Mouse (Mus musculus) embryo, embryonic 9.5 days (tissue): ENCODE data around the gene Rrm1.
"Not testable (repeated sequence)": the region's sequence is repeated elsewhere in the genome, so short reads cannot be mapped to it uniquely, and the experiment has no call there.

Experiments
- DNase-seq: peaks from one replicate; pipeline ENCODE4 v3.0.0-alpha.2; 2017; ENCODE audit errors: extremely low spot score

Rrm1 gene

DNA sequence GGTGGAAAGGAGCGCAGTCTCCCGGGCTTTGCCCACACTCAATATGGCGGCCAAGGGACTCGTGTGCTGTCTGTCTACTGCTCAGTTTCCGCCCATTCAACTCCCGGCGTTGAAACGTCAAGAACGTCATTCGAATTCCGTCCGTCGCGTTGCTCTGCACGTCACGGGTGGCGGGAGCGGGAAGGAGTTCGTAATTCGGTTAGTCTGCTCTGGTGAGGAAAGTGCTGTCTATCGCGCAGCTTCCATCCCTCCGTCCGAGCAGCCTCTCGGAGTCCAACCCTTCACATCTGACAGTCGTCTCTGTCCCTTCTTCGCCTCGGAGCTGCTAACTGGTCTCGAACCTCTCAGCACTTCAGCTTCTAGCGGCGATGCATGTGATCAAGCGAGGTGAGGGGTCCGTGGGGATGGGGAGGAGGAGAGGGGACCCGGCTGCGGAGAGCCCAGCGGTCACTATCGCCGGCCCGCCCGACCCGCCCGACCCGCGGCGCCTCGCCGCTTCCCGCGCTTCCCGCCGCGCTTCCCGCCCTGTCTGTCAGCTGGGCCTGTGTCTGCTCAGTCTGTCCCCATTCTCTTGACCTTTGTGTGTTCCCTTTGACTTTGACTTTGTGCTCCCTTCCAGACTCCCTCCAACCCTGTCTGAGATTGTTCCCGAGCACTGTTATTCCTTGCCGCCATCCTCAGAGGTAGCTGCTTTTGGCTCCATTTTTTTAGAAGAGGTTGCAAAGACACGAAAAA, at the start of gene Rrm1:
Gene Rrm1 (plus strand): TSS at position 39 of the 735 bp plus-strand sequence.
- DNase-seq: peak; percentile 97

DNA sequence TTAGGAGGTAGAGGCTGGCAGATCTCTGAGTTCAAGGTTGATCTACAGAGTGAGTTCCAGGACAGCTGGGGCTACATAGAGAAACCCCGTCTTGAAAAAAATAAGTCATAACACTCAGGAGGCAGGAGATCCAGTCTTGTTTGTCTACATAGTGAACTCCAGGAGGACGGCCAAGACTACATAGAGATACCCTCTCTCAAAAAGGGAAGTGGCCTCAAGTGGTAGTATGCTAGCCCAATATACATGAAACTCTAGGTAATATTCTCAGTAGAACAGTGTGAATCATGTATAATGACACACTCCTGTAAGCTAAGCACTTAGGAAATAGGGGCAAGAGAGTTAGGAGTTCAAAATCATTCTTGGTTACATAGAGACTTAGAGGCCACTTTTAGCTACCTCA, 47.6 kb upstream of the Rrm1 start:
- no peak for DNase-seq

DNA sequence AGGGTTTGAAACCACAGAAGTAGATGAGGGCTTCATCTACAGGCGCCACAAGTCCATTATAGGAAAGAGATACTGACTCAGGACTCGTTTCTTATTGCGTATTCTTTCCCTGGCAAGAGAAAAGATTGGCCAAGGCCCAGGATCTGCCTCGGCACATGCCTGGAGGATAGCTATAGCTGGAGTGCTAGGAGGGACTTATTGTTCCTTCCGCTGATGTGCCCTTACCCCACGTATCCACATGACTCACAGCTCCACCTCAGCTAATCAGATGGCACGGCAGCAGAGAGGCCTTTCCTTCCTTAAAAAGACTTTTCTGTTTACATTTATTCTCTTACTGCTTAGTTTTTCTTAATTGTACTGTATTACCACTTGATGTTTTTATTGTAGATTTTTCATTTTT, 45.6 kb upstream of the Rrm1 start:
- no peak for DNase-seq

DNA sequence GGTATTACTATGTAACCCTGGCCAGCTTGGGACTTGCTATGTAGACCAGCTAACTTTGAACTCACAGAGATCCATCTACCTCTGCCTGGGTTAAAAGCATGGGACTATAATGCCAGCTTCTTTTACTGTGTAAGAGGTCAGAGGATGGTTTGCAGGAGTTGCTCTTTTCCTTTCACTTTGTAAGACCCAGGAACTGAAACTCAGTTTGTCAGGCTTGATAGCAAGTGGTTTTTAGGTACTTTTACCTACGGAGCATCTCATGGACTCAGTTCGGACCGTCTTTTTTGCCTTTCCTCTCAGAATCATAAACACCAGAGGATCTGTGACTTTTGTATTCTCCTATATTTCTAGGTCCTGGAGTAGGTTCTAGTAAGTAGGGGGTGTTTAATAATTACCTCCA, 45.2 kb upstream of the Rrm1 start:
- no peak for DNase-seq

DNA sequence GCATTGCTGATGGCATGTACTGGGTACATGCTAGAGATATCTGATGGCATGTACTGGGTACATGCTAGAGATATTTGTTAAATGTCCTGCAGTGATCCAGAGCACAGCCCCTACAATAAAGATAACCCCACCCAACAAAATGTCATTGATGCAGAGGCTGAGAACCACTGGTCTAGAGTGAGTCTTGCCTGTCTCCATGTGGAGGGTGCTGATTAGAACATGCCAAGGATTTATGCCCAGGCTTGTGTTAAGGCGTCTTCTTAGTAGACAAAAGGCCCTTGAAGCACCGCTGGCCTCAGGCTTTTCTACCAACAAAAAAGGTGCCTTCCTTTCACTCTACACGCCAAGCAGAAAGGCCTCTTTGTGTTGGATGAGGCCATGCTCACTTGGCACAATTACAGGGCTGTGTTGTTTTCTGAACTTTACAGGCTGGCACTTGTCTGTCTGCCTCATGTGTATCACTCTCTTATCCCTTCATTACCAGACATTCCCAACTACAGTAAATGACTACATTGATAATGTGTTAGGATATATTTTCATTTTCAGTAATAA, 42.2 kb upstream of the Rrm1 start:
- DNase-seq: no peak

DNA sequence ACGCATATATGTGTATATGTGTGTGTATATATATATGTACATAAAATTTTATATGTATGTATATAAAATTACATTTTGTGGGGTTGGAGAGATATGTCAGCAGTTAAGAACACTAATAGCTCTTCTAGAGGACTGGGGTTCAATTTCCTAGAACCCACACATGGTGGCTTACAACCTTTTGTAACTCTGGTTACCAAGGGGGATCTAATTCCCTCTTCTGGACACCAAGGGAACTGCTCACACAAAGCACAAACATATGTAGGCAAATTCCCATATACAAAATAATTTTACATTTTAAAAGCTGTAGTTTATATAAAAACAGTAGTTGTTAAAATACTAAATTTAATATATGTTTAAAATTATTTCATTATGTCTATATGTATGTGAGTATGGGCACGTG, 37.4 kb upstream of the Rrm1 start:
- DNase-seq: no peak

DNA sequence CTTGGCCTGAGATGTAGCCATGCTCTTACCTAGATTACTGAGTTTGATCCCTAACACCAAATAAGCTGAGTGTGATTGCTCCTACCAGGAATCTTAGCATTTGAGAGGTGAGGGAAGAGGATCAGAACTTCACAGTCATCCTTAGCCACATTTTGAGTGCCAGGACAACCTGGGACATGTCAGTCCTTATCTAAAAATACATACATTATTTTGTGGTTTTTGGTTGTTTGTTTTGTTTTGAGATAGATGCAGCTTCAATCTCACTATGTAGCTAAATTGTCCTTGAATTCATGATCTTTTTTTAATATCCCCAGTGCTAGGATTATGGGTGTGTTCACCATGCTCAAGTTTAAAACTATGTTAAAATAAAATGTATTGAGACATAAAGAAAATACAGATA, 34.1 kb upstream of the Rrm1 start:
- no peak for DNase-seq

DNA sequence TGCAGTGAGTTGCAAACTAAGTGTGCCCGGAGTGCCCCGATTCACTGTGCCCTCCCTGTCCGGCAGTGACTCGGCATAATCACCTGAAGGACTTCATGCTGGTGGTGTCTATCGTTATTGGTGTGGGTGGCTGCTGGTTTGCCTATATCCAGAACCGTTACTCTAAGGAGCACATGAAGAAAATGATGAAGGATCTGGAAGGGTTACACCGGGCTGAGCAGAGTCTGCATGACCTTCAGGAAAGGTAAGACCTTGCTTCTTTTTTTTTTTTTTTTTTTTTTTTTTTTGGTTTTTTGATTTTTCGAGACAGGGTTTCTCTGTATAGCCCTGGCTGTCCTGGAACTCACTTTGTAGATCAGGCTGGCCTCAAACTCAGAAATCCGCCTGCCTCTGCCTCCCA, 26.2 kb upstream of the Rrm1 start:
- DNase-seq: not testable (repeated sequence)

DNA sequence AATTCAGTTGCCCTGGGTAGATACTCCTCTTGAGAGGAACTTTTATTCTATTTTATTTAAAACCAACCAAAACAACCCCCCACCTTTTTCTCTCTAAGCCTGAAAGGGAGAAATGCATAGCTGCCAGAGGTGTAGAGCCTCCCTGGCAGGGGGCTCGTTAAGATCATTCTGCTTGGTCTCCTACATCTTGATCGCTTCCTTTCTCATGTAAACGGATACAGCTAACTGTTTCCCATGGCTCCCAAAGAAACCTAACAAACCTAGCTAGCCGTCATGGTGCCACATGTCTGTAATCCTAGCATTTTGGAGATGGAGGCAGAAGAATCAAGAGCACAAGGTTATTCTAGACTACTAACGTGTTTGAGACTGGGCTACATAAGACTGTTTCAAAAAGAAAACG, 25.7 kb upstream of the Rrm1 start:
- no peak for DNase-seq

DNA sequence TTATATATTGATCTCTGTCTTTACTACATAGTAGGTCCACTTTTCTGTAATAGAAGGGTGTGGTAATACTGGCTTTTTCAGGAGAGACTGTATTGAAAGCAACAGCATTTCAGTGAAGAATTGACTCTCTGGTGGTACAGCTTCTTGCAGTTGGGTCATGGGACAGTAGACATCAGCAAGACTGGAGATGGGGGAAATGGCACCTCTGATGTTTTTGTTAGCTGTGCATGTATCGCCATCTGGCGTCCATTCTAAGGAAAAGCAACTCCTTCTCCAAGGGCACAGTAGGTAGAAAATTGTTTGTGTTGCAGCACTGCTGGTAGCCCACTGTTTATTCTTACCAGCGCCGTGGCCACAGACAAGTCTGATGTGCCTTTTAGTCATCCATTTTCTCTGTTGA, 24.1 kb upstream of the Rrm1 start:
- peak; percentile 58 for DNase-seq

DNA sequence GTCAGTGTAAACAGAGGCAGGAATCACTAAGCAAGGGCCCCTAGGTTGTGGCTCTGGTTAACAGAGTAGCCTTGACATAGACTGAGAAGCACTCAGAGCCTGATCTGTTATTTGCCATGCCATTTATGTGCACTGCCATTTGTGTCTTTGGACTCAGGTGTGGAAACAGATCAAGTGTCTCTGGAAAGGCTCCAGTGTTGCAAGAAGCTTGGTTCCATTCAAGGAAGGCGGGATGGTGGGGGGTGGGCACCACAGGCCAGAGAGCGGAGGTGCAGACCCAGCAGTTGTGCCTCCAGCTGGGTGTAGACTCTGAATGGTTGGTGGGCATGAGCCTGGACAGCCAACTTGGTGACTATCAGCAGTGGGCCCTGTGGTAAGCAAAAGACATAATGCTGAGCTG, 19.5 kb upstream of the Rrm1 start:
- DNase-seq: no peak

DNA sequence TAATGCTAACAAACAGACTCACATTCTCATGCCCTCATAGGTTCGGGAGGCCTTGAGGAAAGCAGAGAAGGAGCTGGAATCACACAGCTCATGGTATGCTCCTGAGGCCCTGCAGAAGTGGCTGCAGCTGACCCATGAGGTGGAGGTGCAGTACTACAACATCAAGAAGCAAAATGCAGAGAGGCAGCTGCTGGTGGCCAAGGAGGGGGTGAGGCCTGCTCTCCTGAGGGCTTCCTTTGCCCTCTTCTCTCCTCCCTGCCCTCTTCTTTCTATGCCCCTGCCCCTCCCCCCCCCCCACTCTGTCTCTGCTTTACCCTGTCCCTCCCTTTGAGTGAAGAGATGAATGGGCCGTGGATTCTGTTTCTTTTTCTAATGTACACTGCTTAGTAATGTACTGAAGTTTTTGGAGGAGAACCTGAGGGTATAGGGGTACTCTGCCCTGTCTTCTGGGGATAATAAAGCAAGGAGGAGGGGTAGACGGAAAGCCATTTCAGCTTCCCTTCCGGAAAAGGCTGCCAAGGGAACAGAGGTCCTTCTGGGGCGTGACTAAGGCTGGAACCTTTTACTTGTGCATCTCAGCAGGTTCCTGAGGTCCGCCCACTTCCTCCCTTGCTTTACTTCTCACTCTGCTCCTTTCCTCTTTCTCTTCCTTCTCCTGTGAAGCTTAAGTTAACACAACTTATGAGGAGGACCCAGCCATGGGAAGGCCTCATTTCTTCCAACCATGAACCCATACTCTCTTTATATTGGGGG, 15.4 kb upstream of the Rrm1 start:
- no peak for DNase-seq

DNA sequence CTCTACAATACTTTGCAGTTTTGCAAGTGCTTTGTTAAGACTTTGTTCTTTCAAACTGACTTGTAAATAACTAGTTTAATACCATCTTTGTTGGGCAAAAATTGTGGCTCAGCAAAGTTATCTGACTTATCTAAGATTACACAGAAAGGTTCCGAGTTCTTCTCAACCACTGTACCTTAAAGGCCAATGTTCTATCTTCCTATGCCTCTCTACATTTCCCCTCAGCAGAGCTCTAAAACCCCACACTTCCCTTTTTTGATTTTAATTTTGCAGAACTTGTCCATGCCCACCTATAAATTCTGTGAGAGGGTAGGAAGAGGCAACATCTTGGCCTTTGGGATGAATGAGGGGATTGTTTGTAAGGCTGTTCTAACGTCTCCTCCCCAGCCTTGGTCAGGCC, 7.2 kb upstream of the Rrm1 start:
- DNase-seq: no peak

DNA sequence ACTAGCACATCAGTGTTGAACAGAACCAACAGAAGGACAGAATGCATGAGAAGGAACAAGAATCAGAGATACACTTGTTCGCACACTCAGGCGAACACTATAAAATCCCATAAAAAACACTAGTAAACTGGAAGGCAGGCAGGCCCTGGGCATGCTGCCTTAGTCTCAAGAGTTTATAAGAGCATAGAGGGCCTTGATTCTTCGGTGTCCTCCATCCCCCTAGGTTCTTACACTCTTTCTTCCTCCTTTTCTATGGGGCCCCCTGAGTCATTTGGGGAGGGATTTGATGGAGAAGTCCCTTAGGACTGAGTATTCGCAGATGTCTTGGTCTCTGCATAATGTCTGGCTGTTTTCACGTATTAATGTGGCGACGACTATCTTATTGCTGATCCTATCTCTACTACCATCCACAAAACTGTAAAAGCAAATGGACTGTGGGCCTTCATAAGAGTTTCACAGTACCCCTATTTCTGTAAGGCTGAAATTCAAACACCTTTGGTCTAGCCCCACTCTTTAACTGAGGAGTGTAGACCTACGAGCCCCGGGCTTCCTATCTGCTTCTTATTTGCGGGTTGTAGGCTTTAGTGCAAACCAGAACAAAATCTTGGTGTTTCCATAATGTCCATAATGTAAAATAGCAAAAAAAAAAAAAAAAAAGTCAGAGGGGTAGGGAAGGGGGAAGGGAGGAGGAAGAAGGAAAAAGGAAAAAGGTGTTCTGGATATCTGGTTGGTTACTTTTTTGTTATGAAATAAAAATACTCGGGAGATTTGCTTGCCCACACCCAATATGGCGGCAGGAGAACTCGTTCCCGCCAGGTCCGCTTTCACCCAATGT, 456 bp upstream of the Rrm1 start:
- DNase-seq: no peak

DNA sequence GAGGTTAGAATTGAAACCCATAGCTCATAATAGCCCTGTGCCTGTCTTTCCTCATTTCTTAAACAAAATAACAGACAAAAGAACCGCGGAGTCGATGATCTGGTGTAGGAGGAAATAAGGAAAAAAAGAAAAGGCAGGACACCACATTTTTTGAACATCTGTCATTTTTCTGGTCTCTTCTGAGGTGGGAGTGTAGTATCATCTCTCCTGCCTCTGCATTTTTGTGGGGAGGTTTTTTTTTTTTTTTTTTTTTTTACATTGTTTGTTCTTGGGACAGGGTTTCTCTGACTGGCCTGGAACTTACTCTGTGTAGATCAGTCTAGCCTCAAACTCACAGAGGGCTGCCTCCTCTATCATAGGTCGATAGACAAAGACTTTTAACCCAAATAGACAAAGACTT, 937 bp downstream of the Rrm1 start:
- no peak for DNase-seq

DNA sequence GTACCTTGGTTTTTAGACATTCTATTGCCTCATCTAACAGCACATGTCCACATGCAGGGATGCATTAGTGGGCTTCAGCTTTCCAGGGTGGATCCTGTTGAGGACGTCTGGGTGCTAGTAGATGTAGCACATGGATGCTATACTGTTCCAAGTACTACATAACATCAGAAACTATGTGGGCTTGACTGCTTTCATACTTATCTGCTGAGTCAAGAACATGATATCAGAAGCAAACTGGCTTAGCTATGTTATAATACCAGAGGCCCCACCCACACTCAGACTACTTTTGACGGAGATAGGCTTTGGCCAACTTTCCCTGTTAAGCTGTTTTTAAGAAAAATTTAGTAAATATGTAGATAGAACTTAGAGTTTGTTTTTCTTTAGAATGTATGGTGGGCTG, 2.8 kb downstream of the Rrm1 start:
- DNase-seq: no peak

DNA sequence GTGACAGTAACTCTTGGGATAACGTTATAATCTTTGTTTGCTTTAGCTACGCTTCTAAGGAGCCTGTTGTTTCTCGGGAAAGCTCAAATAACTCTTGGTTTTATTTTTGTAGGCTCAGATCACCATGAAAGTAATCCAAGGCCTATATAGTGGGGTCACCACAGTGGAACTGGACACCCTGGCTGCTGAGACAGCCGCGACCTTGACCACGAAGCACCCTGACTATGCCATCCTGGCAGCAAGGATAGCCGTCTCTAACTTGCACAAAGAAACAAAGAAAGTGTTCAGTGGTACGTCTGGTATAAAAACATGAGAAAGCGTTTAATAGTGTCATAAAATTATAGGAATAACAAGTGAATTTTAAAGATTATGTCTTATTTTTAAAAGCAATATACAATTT, 4.9 kb downstream of the Rrm1 start:
- no peak for DNase-seq

DNA sequence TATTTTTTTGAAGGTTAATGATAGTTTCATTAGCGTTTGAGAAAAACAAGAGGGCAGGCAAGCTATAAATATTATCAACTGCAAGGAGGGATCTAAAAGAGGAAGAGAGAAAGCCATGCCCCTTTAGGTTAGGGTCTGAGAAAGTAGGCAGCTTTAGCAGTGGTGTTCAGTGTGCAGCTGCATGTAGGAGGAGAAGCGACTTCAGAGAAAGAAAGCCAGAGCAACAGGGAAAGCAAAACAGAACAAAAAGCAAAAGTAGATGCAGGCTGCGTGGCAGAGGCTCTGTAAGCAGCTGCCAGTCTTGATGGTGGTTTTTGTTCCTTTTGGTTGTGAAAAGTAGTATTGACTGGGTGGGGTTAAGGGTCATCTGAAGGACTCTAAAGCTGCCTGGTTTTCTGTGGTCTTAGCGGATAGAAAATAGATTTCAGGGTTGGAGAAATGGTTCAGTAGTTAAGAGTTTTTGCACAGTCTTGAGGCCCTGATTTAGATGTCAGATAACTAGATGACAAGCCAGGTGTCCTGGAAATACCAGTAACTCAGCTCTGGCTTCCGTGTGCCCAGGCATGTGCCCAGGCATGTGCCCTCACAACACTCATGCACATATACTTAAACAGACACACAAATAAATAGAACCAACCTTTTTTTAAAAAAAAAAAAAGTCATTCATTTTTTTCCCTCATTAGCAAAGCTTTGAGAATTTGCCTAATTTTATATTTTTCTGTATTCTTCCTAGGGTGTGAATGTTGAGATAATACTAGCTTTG, 17.3 kb downstream of the Rrm1 start:
- no peak for DNase-seq

DNA sequence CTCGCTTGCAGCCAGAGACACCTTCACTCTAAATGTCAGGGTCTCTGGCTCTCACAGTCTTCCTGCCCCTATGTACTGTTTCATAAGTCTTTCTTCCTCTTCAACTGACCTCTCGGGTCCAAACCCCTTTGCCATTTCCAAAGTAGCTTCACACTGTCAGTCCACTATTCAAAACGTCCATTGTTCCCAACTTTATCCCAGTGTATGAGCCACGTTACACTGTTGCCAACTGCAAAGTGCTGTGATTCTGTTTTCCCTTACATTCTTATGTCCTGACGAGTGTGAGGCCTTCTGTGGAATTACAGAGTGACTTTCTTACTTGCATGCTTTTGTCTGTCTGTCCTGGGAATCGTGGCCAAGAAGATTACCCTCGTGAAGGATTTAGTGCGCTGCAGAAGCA, 26.1 kb downstream of the Rrm1 start:
- DNase-seq: no peak

DNA sequence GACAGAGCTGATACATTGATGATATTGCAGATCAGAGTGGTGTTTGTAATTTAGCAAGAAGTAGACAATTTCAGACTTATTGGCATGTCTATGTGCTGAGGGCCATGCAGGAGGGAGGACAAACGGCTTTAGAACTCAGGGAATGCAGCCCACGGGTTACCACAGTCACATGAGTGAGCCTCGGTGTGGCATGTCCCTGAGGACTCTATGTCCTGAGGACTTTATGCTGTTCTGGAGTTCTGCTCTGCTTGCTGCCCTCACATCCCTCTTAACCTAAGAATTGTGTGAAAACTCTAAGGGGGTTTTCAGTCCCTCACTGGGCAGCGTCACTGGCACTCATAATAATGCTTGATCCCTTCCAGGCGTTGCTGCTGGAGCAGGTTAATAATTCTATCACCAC, 31.2 kb downstream of the Rrm1 start:
- DNase-seq: no peak

DNA sequence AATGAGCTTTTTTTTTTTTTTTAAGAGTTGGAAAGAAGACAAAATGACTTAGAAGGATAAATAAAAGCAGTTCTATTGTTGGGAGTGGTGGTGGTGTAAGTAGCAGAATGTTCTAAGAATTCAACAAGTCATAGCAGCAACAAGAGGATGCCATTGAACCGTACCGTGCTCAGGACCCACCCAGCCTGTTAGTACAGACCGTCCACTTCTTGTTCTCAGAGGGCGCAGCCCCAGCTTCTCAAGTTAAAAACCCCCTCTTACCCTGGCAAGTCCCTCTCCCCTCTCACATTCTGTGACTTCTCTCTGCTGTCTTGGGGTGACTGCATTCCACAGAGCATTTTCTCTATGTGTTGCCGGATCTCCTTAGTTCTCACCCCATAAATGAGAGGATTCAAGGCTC, 35.1 kb downstream of the Rrm1 start:
- DNase-seq: no peak

DNA sequence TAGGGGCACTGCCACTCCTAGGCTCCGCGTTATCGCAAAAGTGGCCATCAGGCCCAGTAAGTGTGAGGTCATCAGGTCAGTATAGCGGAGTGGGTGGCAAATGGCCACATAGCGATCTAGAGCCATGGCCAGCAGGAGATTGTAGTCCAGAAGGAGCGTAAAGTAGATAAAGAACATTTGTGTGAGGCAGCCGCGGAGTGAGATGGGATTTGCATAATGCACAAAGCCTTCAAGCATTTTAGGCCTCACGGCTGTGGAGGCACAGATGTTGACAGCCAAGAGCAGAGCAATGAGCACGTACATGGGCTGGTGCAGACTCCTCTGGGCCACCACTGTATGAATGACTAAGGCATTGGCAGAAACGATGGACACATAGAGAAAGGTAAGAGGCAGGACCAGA, 35.9 kb downstream of the Rrm1 start:
- no peak for DNase-seq
